Mouse (Mus musculus) cerebellum, adult 9-11 months (tissue): Measurements from ENCODE around the gene Per3.
"Not testable (repeated sequence)": the region's sequence is repeated elsewhere in the genome, so short reads cannot be mapped to it uniquely, and the experiment has no call there.

Experiments
- DNase-seq: peaks from one replicate; pipeline ENCODE4 v3.0.0; 2022

Gene Per3

DNA sequence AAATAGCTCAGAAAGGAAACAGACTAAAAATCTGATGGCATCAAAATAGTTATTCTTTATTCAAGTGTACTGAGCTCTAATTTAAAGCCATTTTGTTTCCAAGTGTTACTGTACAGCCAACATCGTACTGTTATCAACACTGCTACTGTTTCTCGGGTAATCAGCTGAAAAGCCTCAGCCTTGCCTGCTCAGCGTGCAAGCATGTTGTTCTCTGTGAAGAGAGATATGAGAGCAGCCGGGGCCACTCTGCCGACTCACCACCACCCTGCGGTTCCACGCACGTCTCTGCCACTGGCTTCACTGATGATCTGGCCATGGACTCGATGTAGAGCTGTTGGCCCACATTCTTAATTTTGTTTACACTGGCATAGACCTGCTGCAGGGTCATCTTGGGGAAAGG lies 20.3 kb downstream of the Per3 start:
- DNase-seq: no peak

DNA sequence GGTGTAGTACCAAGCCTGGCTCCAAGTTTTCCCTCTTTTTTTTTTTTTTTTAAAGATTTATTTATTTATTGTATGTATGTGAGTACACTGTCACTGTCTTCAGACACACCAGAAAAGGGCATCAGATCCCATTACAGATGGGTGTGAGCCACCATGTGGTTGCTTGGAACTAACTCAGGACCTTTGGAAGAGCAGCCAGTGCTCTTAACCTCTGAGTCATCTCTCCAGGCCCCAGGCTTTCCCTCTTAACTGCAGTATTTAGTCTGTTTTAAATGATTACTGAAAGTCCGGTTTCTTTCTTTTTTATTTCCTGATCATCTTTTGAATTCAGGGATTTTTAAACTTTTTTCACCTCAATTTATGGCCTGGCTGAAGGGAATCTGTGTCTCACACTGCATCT lies 27.1 kb downstream of the Per3 start:
- not testable (repeated sequence) for DNase-seq

DNA sequence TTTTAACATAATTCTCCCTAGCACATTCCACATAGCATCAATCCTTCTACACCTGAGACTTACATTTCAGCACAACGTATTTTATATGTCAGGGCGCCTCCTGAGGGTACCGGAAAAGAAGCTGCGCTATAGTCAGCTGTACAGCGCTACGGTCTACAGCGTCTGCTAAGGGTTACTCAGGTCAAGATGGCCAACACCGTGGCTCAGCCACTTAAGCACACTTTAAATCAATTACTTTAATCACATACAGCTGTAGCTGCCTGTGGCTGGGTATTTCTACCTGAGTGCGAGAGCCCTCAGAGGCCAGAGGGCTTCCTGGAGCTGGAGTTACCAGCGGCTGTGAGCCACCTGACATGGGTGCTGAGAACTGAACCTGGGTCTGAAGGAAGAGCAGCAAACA lies 28.5 kb downstream of the Per3 start:
- DNase-seq: no peak

DNA sequence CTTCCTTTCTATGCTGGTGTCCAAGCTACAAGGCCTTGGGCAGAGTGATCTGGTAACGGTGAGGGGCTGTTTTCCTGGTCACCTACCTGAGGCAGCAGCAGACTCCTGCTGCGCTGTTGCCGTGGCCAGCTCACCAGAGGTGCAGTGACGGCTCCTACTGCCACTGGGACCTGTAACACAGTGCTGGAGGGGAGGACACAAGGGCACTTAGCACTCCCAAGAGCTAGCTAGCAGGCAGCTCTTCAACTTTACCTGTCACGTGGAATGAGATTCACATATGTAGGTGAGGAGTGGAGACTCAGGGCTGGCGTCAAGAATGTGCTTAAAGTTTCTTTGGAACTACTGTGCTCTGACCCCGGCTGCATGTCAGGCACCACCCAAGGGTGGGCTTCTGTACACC lies 34.1 kb downstream of the Per3 start:
- DNase-seq: no peak

DNA sequence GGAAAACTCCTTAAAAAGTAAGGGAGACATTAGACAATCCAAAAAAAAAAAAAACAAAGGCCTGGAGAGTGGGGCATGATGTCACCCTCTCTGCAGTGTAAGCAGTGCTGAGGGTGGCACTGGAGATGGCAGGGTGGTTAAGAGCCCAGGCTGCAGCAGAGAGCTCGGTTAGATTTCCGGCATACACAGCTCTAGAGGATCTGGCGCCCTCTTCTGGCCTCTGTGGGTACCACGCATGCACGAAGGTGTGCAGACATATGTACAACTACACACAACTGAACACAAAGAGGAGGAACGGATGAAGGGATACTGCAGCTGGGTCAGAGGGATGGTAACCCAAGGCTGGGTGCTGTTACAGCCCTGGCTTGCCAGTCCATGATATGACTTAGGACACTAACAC lies 37.5 kb downstream of the Per3 start:
- no peak for DNase-seq

DNA sequence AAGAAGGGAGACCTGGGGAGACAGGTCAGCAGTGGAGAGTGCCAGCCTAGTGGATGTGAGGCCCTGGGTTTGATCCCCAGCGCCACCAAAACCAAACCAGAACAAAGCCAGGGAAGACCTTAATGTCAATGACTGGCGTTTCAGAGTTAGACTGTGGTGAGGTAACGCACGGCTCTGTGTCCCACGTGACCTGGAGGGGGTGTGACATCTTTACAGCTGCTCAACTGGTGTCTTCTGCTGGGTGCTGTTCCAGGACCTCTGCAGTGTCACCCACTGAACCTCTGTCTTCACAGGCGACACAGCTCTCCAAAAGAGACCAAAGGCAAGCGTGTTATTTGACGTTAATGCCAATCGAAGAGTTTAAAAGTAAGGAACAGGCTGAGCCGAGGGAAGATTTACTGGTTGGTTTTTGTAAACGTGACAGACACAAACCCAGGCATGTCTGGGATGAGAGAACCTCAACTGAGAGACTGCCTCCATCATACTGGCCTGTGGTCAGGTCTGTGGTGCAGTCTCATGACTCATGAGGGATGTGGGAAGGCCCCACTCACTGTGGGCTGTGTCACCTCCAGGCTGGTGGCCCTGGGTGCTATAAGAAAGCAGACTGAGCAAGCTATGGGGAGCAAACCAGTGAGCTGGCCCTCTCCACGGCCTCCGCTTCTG lies 38.7 kb downstream of the Per3 start:
- DNase-seq: no peak

DNA sequence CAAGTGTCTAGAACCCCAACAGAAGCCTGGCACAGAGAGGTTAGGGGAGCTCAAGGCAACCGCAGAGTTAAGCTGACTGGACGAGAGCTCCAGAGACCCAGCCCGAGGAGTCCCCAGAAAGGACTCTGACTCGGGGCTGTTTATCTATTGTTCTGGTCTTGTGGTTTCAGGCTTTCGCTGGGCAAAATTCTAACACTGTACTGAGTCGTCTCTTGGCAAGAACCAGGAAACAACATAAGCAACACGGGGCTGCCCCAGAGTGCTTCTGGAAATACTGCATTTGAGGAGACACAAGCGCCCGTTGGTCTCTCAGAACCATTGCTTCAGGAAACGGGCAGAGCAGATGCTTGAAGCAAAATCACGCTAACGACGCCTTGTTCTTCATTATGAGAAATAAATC lies 43.1 kb downstream of the Per3 start:
- no peak for DNase-seq

DNA sequence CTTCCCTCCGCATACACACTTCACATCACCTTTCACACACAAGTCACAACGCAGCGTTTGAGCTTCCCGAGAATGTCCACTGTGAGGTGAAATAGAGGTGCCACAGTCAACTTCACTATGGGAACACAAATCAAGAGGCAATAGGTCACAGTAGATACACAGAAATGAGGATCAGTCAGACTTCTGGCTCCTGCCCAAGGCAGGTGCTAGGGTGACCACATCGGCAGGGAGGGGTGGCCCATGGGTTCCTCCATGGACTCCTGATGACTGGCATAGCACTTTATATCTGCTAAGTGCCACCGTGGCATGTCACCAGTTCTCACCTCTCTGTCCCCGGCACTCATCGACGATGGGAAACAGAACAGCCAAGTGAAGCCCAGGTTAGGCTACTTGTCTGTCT lies 45.8 kb downstream of the Per3 start:
- no peak for DNase-seq

DNA sequence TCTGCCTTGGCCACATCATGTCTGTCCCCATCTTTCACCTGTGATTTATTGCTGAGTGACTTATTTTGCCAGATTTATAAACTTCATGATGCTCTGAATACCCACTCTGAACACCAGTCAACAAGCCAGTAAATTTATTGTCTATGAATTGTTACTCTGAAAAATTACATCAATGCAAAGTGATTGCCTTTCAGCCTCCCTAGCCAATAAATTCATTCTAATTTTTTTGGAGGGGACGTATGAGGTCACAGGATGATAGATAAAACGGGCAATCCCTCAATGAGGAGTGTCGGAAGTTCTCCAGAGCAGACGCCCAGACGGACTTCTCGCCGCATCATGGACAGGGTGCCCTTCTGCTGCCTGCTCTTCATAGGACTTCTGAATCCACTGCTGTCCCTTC lies 47.7 kb downstream of the Per3 start, which contains the start of gene Uts2:
Gene Uts2, plus strand, starts transcription at position 301 of the 400 bp plus-strand sequence.
- DNase-seq: no peak

DNA sequence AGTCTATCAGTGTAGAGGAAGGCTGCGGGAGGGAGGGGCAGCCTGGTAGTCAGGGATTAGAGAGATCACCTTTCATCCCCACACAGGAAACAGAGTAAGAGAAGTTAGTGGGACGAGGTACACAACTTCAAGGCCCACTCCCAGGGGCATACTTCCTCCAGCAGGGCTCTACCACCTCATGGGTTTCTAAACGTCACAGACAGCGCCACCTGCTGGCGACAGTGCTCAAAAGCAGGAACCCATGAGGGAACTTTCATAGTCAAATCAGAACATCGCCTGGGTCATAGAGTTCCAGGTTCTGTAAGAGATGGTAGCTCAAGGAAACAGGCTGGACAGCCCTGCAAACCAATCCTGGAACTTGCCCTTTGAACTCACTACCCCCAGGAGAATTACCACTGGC lies 54.3 kb downstream of the Per3 start:
- DNase-seq: no peak

DNA sequence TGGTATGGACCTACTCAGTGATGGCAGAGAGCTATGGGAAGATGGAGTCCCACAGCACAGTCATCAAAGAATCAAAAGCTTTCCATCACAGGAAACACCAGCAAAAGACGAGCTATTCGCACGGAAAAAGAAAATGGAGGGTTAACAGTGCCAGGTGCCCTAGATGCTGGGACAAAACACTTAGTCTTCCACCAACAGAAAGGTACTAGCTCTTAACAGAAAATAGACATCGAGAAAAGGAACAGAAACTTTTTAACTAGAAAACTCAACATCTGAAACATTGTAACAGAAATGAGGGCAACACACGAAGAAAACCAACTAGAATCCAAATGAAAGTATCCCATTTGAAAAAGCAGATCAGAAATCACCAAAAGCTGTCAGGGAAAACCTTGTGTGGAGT lies 64.3 kb downstream of the Per3 start:
- no peak for DNase-seq

DNA sequence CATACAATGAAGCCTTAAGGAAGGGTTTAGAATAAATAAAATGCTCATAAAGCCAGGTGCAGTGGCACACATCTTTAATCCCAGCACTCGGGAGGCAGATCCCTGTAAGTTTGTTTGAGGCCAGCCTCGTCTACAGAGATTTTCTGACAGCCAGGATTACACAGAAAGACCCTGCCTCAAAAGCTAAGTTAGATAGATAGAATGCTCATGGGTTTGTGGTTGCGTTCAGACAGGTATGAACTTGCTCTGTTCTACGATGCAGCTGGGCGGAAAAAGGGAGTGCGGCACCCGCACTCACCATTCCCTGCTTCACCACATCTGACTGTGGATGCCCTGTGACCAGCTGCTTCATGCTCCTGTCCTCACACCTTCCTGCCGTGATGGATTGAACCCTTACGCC lies 65.0 kb downstream of the Per3 start:
- no peak for DNase-seq

DNA sequence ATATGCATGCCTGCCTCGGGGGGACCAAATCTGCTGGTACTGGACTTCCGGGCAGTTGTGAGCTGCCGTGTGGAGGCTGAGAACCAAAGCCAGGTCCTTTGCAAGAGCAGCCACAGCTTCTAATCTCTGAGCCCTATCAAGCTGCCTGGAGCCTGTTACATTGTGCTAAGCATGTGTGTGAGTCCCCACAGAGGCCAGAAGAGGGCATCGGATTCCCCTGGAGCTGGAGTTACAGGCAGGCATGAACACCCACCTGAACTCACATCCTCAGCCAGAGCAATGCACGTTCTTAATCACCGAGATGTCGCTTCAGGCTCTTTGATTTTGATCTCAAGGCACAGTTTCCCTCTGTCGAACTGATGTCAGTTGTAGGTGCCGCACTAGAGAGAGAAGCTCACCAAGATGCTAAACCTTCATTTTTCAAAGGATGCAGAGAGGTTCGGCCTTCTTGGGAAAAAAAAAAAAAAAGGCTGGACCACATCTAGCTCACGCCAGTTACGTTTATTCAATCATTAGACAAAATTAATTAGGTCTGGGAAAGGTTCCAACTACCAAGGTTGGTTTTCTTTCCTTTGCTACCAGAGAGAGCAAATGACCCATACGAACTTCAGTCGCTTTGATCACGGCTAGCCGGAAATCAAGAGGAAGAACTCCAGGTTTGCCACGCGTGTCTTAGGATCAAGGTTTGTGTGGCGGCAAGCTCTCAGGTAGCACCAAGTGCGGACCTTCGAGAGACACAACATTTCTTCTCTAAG lies 66.1 kb downstream of the Per3 start:
- no peak for DNase-seq

DNA sequence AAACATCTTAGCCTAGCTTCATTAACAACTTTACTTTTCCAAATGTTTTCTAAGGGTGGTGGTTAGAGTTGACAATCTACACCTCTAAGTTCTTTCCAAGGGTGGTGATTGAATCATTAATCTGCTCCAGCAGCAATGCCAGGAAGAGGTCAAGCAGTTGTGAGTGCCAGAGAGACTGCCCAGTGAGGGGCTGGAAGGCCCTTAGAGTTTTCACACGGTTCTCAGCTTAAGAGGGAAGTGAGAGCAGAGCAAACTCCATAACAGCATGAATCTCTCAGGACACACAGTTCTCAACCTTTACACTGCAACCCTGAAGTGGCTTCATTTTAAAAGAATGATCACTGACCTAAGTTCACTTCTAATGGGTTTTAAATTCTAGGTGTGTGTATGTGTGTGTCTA lies 69.3 kb downstream of the Per3 start:
- no peak for DNase-seq

DNA sequence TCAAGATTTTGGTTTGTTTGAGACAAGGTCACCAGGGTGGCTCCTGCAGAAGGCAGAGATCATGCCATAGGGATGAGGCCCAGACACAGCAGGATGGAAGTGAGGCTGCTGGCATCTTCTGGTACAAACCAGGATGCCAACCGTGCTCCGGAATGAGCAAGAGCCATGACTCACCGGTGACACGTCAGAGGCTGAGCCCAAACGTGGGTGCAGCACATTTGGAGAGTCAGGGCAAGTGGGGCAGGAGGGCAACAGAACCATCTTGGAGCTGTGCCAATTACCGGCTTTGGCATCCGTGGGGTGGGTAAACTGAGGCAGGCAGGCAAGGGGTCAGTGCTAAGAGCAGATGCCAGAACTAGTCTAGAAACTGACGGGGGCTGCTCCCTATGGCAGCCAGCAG lies 71.2 kb downstream of the Per3 start:
- DNase-seq: no peak

DNA sequence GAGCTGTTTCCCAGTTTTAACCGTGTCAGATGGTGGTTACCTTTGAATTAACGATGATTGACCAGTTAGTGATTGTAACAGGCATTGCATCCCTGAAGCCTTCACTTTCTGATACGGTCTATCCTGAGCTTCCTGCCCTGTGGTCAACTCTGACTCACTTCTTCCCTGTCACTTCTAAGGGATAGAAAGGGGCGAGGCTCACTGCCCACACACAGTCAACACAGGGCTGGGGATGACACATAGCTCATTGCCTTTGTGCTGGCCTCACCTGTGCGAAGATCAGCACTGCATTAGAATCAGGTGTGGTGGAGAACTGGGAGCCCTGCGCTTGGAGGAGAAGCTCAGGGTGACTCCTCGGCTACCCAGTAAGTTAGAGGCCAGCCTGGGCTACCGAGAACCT lies 75.5 kb downstream of the Per3 start:
- DNase-seq: no peak

DNA sequence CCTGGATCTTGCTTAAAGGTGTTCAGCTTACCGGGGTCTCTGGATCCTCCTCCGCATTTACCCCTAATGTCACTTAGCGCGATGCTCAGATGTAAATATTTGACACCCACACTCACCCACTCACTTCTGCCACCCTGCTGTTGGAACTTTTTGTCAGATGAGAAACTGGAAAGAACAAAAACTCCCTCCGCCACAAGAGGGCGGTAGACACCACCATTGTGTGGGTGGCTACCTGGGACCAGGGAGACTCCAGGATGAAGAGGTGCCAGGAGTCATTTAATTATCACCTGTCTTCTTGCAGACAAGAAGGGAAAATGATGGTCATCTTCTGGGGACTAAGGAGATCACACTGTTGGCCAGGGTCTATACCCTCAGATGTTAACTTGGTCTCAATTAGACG lies 77.9 kb downstream of the Per3 start:
- DNase-seq: peak; percentile 32

DNA sequence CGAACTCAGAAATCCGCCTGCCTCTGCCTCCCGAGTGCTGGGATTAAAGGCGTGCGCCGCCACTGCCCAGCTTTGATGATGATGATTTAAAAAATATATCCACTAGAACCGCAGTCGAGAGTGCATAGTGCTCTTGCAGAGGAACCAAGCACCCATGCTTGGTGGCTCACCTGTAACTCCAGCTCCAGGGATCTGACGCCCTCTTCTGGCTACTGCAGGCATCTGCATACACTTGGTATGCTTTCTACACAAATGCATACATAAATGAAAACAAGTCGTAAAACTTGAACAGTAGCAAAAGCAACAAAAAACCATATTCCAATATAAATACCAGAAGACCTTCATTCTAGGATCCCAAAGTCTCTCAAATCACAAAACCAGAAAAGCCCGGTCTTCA lies 78.9 kb downstream of the Per3 start:
- DNase-seq: no peak

DNA sequence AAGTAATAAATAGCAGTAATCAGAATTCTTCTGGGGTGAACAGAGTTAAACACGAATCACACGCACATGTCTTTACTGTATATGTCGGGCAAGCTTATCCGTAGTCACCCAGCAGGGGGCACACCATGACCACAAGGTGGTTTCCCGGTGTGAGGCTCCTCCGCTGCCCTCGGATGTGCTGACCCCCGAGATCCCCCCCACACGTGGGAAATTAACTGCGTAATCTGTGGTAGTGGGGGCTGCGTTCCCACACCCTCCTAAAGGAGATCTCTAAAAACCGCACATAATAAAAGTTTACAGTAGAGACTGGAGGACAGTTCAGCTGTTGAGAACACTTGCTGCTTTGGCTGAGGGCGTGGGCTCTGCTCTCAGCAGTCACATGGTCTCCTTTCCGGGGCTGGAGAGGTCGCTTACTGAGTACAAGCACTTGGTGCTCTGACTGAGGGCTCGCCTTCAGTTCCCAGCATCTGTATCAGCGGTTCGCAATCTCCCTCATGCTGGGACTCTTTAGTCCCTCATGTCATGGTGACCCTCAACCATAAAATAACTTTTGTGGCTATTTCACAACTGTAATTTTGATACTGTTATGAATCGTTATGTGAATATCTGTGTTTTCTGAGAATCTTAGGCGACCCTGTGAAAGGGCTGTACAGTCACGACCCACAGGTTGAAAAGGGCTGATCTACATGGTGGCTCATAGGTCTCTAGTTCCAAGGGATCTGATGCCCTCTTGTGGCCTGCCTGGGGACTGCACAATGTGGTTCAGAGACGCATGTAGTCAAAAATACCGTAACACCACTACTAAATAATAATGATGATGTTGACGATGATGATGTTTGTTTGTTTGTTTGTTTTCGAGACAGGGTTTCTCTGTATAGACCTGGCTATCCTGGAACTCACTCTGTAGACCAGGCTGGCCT lies 79.6 kb downstream of the Per3 start:
- peak; percentile 62 for DNase-seq

DNA sequence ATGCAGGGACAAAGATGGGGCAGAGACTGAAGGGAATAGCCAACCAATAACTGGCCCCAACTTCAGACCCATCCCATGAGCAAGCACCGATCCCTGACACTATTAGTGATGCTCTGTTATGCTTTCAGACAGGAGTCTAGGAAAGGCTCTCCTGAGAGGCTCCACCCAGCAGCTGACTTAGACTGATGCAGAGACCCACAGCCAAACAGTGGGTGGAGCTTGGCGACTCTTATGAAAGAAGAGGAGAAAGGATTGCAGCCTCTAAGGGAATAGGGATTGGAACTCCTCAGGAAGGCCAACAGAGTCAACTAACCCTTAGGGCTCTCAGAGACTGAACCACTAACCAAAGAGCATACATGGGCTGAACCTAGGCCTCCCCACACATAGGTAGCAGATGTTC lies 80.8 kb downstream of the Per3 start:
- DNase-seq: no peak

DNA sequence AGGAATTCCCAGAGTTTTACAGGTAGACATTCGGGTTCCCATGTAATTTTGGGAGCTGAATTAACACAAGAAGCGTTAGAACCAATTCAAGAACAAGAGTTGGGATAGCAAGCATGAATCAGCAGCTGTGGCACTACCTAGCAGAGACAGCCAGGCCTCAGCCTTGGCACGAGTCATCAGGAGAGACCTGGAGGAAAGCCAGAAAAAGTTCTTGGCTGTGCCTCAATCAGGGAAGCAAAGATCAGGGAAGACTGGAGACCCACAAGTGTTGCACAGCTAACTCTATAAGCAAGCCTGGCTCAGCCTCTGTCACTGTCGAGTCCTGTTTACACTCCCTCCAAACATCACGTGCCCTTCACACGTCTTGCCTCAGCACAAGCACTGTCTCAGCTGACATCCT lies 82.2 kb downstream of the Per3 start:
- DNase-seq: no peak

DNA sequence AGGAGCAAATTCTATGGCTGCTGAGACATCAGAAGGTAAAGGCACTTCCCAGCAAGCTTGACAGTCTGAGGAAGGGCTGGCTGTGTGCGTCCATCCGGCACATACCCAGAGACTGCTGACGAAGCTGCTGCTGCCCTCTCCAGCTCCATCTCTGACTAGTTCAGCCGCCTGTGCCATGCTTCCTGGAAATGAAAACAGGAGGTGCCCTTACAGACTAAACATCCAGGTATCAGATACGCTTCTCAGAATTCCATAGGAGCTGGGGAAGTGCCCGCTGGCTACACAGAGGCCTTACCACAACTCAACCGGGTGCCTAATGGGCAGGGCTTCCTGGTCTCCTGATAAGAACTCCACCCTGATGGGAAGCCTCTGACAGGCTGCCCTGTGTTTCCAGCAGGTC lies 85.9 kb downstream of the Per3 start:
- DNase-seq: no peak

DNA sequence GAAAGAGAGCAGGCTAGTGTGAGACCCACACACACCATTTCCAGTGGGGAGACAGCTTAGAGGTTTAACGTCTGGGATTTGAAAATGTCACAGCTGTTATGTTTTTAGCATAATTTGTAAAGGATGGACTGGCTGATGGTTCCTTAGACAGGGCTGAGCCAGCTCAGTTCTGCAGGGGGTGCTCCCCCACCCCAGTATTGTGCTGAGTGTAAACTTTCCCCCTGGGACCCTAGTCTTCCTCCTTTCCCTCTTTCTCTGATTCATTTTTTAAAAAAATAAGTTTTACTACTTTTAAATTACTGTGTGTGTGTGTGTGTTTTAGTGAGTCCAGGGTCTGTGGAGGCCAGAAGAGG lies 87.4 kb downstream of the Per3 start:
- DNase-seq: no peak
